Mouse (Mus musculus) large intestine, adult 2 months (tissue): ENCODE measurements around the gene Ttf1. TPM values are rescaled to one million over a fixed set of nuclear protein-coding genes. Genes with fewer than 3 reads are reported as not detected.

Source experiments
- DNase-seq: peaks from one replicate; pipeline ENCODE4 v3.0.0-alpha.2; 2012; ENCODE audit warnings: low read depth, low spot score
- WGBS: fragments of 180-500 bp; shearing (Covaris S2); methylation state at CpG from one replicate; pipeline ENCODE4 v1.1.7; 2018; 5-methylcytosine and 5-hydroxymethylcytosine counted together
- polyA plus RNA-seq: library from polyadenylated mRNA; depleted of rRNA; stranded (reverse); fragments of >200 nt; gene quantifications from 2 replicates; pipeline ENCODE4 v1.2.3, GENCODE M21; 2012; rRNA removed

Gene Ttf1
- 5.0 and 6.8 TPM in 2 replicates for polyA plus RNA-seq

DNA sequence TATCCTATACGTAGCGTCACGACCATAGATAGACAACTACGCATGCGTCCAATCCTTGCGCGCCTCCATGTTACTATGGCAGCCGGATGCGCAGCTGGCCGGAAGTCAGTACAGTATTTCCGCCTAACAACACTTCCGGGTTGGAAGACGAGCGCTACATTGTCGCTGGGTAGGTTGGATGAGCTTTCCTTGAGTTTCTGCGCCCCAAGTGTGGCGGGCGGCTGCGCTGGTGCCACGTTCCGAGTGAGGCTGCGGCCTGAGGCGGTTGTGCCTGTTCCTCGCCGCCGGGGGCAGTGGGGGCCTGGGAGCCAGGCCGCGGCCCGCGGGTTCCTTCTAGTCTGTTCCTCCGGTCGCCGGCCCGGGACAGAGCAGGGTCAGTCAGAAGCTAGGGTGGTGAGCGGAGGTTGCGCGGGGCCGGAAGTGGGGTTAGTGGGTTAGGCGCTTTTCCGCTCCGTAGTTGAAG is at the start of gene Ttf1:
Gene Ttf1 (plus strand): TSS at position 128 of the 463 bp plus-strand sequence.
- DNase-seq, result peak; percentile 85
- 0% methylated on average over 41 of the region's 41 CpGs for WGBS

DNA sequence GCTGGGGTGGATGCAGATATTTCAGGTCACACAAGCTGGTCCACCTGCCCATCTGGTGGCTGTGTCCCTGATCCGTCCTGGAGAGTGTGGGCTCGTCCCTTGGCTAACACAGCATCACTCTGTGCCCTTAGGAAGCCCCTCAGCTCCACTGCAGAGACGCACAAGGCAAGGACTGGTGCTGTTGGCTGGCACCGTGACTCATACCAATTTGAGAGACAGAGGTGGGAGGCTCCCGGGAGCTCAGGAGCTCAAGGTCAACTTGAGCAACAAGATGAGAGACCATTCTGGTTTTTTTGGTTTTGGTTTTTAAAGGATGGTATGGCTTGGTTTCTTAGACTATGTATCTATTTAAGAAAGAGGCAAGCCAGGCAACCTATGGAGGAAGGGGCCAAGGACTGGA is 47.5 kb upstream of the Ttf1 start:
- no peak for DNase-seq
- WGBS, result 49% methylated on average over 5 of the region's 5 CpGs

DNA sequence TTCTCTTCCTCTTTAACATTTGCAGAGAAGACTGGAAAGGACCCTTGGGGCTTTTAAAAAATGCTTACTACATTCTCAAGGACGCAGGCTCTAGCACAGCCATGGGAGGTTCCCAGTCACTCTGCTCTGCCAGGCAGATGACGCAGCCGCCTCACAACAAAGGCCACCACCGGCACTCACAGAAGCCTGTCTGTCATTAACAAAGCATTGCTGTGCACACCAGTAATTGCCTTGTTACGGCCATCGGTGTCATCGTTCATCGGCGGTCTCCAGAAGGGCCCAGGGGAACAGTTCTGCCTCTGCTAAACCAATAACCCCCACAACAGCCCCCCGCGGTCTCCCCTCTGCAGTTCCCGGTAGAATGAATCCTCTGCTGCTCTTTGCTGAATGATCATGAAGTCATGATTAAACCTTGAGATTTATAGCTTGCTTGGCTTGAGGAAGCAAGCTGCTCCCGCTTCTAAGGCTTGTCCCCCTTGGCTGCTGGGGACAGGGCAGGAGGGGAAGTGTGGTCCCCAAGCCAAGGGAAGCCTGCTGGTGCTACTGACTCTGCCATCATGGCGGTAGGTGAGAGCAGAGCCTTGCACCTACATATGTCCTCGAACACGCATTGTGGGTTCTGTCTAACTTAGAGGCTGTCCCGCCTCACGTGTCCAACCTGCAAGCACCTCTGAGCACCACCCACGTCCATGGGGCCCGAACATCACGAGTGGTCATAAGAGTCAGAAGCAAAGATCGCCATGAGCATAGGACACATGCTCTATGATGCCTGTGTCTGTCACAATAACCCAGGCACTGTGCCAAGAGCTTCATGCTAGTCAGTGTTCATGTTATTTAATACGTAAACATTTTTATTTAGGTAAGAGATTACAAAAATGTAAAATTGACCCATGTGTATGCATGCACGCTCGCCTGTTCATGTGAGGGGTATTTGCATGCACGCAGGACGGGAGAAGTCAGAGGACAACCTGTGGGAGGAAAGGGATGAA is 43.2 kb upstream of the Ttf1 start:
- 45% methylated on average over 27 of the region's 27 CpGs for WGBS
- no peak for DNase-seq

DNA sequence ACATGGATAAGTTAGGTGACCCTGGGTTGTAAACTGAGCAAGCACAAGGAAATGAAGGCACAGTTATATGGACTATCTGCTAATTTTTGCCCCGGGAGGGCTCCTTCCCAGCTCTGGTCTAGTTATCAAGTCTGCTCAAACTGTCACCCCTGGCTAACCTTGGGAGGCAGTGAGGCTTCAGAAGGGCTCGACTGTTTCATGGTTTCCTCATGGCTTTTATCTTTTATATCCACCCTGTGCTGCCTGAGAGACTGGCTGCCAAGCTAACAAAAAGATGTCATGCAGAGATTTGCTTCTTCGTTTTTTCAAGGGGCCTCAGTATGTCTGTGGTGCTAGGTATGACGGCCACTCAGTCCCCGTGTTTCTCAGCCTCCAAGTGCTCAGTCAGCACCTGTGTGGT is 41.4 kb upstream of the Ttf1 start:
- WGBS, result 53% methylated on average over 5 of the region's 5 CpGs
- DNase-seq, result no peak

DNA sequence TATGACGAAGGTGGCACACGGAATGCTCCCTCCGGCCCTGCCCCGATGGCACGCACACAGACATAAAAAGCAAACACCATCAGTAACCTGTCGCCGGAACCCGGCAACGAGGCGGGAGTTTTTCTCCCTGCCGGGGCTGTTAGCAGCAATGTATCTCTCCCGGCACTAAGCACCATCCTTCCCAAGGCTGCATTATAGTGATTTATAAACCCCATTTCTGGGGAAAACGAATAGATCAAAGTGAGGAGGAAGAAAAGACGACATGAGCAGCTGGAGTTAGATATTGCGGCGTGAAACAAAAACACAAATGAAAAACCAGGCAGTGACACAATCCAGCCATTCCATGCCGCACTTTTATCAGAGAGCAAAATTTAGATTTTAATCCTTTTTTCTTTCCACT is 39.0 kb upstream of the Ttf1 start:
- no peak for DNase-seq
- WGBS, result 18% methylated on average over 17 of the region's 17 CpGs

DNA sequence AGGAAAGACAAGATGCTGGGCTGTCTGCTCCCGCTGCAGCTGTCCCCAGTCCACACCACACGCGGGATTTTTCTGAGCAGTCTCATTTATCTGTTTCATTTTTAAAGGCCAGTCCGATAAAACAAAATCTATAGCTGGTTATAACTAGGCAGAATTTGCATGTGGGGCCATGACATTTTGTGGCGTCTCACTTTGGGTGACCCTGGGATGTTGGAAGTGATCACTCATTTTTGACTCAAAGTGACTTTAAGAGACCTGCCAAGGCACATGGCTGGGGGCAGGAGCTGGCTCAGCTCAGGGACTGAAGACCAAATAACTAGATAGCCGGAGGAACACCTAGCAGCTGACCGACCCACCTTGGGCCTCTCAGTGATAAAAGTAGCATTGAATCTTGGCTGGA is 37.1 kb upstream of the Ttf1 start:
- DNase-seq, result no peak
- 83% methylated on average over 7 of the region's 7 CpGs for WGBS

DNA sequence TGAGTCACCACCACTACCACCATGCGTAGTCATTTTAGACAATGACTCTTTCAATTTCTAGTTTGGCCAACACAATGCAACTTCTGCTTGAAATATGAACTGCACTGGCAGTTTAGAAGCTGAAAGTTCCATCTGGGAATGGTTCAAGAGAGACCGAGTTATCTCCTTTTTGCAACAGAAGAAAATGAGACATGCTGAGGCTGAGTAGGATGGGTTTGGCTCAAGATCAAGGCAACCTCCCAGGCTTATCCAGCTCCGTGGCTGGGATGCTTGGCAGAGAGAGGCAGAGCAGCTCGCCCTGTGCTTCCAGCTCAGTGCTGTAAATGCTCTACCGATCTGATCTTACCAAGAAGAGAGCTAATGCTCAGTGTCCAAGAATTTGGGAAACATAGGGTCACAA is 34.8 kb upstream of the Ttf1 start:
- DNase-seq, result no peak
- 72% methylated on average over 5 of the region's 5 CpGs for WGBS

DNA sequence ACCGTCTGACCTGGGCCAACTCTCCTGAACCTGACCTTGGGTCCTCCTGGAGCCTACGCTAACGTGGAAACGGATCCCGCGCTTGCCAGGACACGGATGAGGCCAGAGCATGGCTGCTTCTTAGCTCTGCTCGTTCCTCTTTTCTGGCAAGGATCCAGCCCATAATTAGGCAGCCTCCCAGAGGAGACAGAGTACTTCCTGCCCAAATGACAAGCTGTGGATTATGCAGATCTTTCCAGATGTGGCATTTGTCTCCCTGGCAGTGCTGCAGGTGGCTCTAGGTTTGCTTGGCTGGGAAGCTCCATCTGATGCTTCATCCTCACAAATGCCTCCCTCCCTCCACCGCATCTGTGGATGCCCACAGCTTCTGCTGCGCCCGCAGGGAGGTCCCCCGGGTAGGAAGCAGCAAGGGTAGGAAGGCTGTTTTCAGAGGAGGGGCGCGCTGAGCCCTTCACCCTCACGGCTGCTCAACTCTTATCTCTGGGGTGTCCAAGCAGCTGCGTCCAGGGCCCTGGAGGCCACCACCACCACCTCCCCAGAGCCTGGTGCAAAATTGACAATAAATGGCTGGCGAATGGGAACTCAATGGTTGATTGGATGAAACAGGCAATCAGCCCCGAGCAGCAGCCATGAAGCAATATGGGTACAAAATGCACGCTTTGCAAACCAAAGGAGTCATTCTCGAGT is 29.9 kb upstream of the Ttf1 start:
- 46% methylated on average over 20 of the region's 20 CpGs for WGBS
- no peak for DNase-seq

DNA sequence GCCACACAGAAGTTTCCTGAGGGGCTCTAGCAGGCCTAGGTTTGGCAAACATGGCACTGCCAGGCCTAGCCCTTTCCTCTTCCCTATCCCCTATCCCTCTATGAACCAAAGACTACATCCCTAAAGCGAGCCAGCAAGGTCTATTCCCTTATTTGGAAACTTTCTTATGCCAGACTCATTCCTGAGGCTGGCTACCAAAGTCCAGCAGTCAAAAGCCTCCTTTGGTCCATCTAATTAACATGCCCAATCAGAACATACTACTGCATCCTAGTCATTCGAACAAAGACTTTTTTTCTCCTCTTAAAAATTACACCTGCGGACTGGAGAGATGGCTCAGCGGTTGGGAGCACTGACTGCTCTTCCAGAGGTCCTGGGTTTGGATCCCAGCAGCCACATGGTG is 28.1 kb upstream of the Ttf1 start:
- no peak for DNase-seq
- WGBS, result 82% methylated on average over 4 of the region's 4 CpGs

DNA sequence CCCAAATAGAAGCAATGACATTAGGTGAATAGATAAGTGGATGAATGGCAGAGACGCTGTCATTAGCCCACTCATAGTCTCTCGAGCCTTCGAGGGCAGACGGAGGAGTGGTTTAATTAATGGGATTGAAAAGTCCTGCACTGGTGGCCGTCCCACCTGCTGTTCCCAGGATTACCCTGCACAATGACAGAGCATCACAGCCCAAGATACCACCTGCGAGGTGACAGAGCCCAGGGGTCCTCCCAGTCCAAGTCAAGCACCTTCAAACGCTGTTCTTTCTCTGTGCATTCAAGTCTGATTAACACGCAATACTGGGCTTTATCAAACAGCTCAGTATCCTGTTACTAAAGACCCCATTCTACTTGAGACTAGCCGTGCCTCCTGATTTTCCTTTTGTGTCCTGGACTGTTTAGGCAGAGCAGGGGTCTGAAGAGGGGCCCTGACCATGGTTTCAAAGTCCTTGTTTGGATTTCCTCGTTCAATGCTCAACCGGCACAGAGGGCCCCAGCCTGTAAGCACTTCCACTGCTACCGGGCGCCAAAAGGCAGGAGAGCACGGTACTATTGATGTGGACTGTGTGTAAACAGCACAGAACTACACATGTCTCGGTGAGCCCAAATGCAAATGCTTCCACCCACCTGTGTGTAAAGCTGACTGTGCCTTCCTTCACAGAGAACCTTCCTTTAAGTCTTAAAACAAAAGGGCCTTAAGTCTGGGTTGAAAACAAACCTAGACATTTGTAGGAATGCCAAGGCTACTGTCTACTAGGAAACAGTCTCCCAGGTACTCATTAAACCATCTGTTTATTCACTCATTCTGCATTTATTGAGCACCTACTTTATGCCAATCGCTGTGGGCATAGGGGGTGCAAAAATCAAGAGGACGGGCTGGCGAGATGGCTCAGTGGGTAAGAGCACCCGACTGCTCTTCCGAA is 25.3 kb upstream of the Ttf1 start:
- no peak for DNase-seq
- 51% methylated on average over 20 of the region's 20 CpGs for WGBS

DNA sequence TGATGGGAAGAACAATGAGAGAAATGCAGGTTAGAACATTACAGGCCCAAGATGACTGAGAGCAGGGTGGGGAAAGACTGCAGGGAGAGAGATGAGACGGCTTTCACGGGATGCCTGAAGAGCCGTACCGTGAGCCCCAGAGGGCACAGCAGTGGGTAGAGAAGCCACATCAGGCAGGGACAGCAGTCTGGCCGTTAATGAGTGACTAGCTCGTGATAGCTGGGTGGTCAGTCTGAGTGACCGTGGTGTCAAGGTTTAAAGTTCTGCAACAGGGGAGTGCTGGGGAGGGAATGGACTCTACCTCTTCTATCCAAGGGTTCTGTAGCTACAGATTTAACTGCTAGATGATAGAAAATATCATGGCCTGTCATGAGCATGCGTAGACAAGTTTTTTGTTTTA is 24.4 kb upstream of the Ttf1 start:
- 52% methylated on average over 8 of the region's 8 CpGs for WGBS
- no peak for DNase-seq

DNA sequence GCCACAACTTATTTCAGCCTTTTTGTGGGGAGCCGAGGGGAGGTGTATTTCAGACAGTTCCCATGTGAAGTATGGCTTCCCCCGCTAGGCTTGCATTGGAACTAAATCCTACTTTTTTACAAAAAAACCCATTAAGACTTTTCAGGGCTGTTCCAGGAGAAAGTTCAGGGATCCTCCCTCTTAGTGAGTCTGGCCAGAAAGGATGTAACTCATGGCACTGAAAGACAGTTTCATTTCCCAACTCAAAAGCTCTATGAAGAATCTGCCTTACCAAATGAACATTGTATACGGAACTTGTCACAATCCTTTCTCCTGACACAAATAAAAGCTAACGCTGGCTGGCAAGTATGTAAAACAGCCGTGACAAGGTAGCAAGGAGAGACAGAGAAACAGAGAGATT is 20.3 kb upstream of the Ttf1 start:
- WGBS, result 33% methylated on average over 5 of the region's 5 CpGs
- DNase-seq, result no peak

DNA sequence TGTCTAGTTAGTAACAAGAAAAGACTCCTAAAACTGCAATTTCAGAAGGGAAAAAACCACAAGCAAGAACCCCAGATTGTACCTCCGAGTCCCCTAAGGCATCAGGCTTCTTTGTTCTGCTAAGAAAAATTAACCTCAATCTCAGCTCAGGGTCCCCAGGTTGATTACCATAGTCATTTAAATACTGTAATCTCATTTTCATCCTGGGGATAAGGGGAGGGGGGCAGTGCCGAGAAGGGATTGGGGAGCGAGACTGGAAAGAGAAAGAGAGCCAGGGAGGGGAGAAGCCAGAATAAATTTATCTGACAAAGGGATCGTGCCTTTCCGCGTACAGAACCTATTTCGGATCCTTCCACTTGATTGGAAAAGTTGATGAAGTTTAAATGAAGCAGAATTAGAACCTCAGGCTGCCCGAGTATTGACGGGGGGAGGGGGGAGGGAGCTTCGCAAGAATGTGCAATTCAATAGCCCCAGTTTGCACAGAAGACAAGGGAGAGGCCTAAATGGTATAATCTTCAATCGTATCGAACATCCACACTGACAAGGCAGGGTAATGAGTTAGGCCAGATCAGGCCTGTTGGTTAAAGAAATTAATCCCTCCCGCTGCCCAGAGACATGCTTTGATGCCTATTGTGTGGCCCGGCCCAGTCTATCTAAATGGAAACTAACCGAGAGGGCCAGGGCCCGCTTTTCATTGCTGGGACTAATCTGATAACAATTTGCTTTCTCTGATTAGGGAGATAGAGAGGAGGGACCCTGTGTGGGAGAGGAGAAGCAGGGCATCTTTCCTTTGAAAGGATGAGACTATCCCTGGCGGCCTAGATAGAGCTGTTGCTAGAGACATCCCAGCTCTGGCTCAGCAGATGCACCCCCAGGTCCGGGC is 19.2 kb upstream of the Ttf1 start:
- 53% methylated on average over 18 of the region's 18 CpGs for WGBS
- no peak for DNase-seq

DNA sequence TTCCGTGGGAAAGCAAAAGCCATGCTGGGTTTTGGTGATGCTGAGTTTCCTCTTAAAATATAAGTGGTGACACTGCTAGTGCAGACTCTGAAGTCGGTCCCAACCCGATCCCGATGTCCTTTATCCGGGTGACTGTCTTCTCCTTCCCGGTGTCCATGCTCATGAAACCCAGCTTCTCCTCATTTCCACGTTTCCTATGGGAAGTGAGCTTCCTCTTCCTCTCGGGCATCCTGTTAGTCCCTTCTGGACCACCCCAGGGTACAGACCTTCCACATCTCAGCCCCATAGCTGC is 18.6 kb upstream of the Ttf1 start:
- WGBS, result 55% methylated on average over 8 of the region's 8 CpGs
- DNase-seq, result no peak

DNA sequence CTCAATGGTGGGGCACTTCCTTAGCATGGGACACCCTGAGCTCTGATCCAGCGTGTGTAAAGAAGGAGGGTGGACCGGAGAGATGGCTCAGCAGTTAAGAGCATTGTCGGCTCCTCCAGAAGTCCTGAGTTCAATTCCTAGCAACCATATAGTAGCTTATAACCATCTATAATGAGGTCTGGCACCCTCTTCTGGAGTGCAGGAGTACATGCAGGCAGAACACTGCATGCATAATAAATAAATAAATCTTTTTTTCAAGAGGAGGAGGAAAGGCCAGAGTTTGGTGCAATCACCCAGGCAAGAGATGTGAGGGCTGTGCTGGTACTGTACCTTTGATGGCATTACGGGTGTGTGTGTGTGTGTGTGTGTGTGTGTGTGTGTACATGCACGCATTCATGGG is 17.9 kb upstream of the Ttf1 start:
- WGBS, result 89% methylated on average over 5 of the region's 5 CpGs
- DNase-seq, result no peak

DNA sequence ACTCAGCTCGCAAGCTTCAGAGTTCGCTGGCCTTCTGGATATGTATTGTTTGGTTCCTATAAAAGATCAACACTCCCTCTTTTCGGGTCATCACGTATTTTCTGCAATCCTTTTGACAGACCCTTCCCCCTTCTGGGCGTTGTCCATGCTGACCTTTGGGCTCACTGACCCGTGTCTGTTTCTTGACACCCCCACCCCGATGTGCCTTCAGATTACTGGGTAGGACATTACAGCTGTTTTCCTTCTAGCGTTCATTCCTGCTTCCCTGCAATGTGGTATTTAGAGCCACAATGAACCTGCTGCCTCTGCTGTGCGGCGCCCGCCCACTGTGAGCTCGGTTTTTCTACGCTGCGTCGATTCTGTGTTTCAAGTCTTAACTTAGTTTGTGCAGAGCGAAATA is 13.9 kb upstream of the Ttf1 start:
- WGBS, result 37% methylated on average over 16 of the region's 16 CpGs
- DNase-seq, result no peak

DNA sequence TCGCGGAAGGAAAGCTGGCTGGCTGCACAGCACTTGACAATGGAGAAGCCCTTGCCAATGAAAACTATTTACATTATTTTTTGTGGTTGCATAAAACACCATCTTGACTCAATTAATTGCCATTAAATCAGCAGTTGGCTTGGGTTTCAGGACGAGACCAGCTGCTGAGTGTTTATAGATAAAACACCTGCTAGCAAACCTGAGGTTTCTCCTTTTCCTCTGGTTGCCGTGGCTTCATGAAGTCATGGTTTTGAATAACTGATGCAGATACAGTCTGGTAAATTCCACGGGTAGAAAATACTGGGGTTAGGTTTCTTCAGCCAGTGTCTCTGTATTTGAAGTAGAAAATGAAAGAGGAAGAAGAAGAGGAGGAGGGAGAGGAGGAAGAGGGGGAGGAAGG is 8.1 kb upstream of the Ttf1 start:
- WGBS, result 55% methylated on average over 5 of the region's 5 CpGs
- no peak for DNase-seq

DNA sequence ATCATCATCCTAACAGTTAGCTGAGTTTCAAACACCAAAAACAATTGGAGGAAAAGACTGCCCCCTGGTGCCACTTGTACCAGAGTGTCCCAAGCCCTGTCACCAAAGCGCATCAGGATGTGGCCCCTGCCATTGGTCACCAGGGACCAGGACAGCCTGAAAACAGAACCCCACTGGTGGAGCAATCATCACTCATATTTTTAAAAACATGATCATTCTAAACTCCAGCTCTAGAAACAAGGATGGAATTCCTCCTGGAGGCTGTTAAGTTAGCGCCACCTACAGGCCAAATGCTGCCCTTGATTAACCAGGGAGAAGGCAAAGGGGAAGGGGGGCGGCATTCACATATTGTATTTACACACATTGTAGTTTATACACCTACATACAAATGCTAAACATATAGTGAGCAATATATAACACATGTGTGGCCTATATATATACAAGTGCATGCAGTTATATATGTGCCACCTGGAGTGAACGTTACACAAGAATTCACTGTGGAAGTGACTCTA is 7.1 kb upstream of the Ttf1 start:
- 28% methylated on average over 4 of the region's 4 CpGs for WGBS
- DNase-seq, result no peak
